Mouse (Mus musculus) intestine, postnatal 0 days (tissue): ENCODE data around the gene Arl4c. TPM values are rescaled to one million over a fixed set of nuclear protein-coding genes. Genes with fewer than 3 reads are reported as not detected.

Source experiments
- ATAC-seq: fragments of 200-750 bp; cut with Nextera tagmentation; 2 replicates; pipeline ENCODE4 v1.8.0; 2017; ENCODE audit warnings: mild to moderate bottlenecking, moderate TSS enrichment, moderate library complexity
- H3K27ac ChIP-seq: fragments of 300-500 bp; sonication (generic); 2 replicates; pipeline ENCODE4 v1.5.1; 2014; ENCODE audit warnings: mild to moderate bottlenecking, low read depth, low read length, moderate library complexity
- H3K27me3 ChIP-seq: fragments of 300-500 bp; sonication (generic); replicated peaks from 2 replicates; pipeline ENCODE4 v1.6.1; 2014; ENCODE audit warnings: low read length, mixed read lengths; ENCODE audit not compliant: control insufficient read depth, insufficient read depth
- H3K36me3 ChIP-seq: fragments of 300-500 bp; sonication (generic); 2 replicates; pipeline ENCODE4 v1.6.1; 2014; ENCODE audit warnings: mild to moderate bottlenecking, moderate library complexity; ENCODE audit not compliant: control insufficient read depth, insufficient read depth
- H3K4me1 ChIP-seq: fragments of 300-500 bp; sonication (generic); replicated peaks from 2 replicates; pipeline ENCODE4 v1.6.1; 2014; ENCODE audit warnings: antibody characterized with exemption, low read length, mixed read lengths; ENCODE audit not compliant: control insufficient read depth, insufficient read depth
- H3K4me2 ChIP-seq: fragments of 300-500 bp; sonication (generic); replicated peaks from 2 replicates; pipeline ENCODE4 v1.6.1; 2014; ENCODE audit warnings: low read depth, mild to moderate bottlenecking, moderate library complexity
- H3K4me3 ChIP-seq: fragments of 300-500 bp; sonication (generic); 2 replicates; pipeline ENCODE4 v1.5.1; 2014; ENCODE audit warnings: low read depth, low read length
- H3K9ac ChIP-seq: fragments of 300-500 bp; sonication (generic); 2 replicates; pipeline ENCODE4 v1.6.1; 2014; ENCODE audit warnings: mild to moderate bottlenecking, low read depth, low read length
- H3K9me3 ChIP-seq: fragments of 300-500 bp; sonication (generic); 2 replicates; pipeline ENCODE4 v1.6.1; 2016; ENCODE audit warnings: mixed run types; ENCODE audit not compliant: control insufficient read depth
- CTCF ChIP-seq: sonication (generic); IDR thresholded peaks from 2 replicates; pipeline ENCODE4 v1.5.1; 2016; ENCODE audit warnings: low read depth, mild to moderate bottlenecking, control low read depth, antibody characterized with exemption, moderate library complexity
- WGBS: fragments of 180-500 bp; shearing (Covaris S2); extraction: QIAGEN DNeasy Blood & Tissue Kit; methylation state at CpG from one replicate; pipeline ENCODE4 v1.1.7; 2014; 5-methylcytosine and 5-hydroxymethylcytosine counted together
- polyA plus RNA-seq: library from polyadenylated mRNA; unstranded; fragments of >200 nt; fragmentation: Nextera tagmentation; extraction: Ambion mirVana; gene quantifications from 2 replicates; pipeline ENCODE4 v1.2.1, GENCODE M21; 2015

Gene Arl4c
- polyA plus RNA-seq, 1 experiment from 2014 or later, result 2.6 TPM

GRCm38 (mm10) chr1:88744261-88744660, 42.2 kb upstream of the Arl4c start:
- H3K27me3 ChIP-seq, result no peaks in the 10 kb centered on the region
- no peak for TF ChIP-seq CTCF
- no peak overlapping the region for H3K27ac ChIP-seq
- no peaks in the 10 kb centered on the region for H3K36me3 ChIP-seq
- H3K9ac ChIP-seq, result no peak overlapping the region
- no peak overlapping the region for H3K4me3 ChIP-seq
- 74% methylated on average over 8 of the region's 8 CpGs for WGBS
- no peaks in the 10 kb centered on the region for H3K9me3 ChIP-seq
- H3K4me2 ChIP-seq, result no peak overlapping the region
- no peak for ATAC-seq
- no peaks in the 10 kb centered on the region for H3K4me1 ChIP-seq

- 40% methylated on average over 7 of the region's 7 CpGs for WGBS
- H3K36me3 ChIP-seq, result no peaks in the 10 kb centered on the region
- no peak overlapping the region for H3K4me3 ChIP-seq
- peak; percentile 88 for TF ChIP-seq CTCF
- no peak overlapping the region for H3K4me2 ChIP-seq
- no peaks in the 10 kb centered on the region for H3K9me3 ChIP-seq
- H3K9ac ChIP-seq, result no peak overlapping the region
- ATAC-seq, result no peak
- no peak overlapping the region for H3K27ac ChIP-seq
- no peaks in the 10 kb centered on the region for H3K27me3 ChIP-seq
- H3K4me1 ChIP-seq, result no peaks in the 10 kb centered on the region
These were observed 40.4 kb upstream of the Arl4c start for GRCm38 (mm10) chr1:88742372-88742771.

DNA sequence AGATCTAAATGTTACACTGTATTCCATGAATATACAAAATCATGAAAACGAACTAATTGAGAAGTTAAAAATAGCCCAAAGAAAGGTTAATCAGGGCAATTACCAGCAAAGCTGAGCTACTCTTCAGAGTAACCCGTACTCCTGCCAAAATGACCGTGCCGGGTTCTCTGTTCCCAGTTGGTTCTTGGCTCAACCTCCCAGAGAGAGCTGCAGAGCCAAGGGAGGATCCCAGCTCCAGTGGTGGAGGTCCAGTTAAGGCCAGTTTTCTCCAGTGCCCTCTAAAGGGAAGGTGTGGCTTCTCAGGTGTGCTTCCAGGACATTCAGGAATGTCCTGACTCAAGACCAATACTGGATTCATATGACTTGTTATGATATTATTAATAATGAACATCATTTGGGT, 37.5 kb upstream of the Arl4c start:
- no peak for ATAC-seq

DNA sequence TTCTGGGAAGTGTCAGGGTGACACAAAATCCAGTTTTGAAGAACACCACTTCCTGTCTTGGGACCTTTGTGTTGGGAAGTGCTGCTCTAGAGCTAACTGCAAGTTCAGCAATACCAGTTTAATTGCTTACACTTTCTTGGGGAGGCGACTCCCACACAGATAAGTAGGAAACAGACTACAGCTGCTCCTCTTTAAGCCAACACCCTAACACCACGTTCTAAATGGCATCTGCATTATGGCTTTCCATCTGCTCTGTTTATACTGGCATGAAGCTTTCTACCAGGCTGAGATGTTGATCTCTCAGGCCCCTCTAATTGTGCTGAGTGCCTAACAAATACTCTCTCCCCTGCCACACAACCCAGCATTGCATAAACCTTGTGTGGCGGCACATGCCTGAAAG, 36.9 kb upstream of the Arl4c start:
- no peaks in the 10 kb centered on the region for H3K36me3 ChIP-seq
- H3K9ac ChIP-seq, result no peak overlapping the region
- no peak overlapping the region for H3K4me2 ChIP-seq
- no peaks in the 10 kb centered on the region for H3K9me3 ChIP-seq
- H3K4me3 ChIP-seq, result no peak overlapping the region
- no peak overlapping the region for H3K27ac ChIP-seq
- no peak for TF ChIP-seq CTCF
- 35% methylated on average over 3 of the region's 3 CpGs for WGBS
- H3K4me1 ChIP-seq, result no peaks in the 10 kb centered on the region
- no peaks in the 10 kb centered on the region for H3K27me3 ChIP-seq
- no peak for ATAC-seq

More for the DNA sequence above, 37.5 kb upstream of the Arl4c start:
- H3K27me3 ChIP-seq, result no peaks in the 10 kb centered on the region
- no peak overlapping the region for H3K4me2 ChIP-seq
- H3K36me3 ChIP-seq, result no peaks in the 10 kb centered on the region
- H3K4me1 ChIP-seq, result no peaks in the 10 kb centered on the region
- no peak overlapping the region for H3K9ac ChIP-seq
- TF ChIP-seq CTCF, result no peak
- 80% methylated on average over 4 of the region's 4 CpGs for WGBS
- H3K9me3 ChIP-seq, result no peaks in the 10 kb centered on the region
- no peak overlapping the region for H3K4me3 ChIP-seq
- H3K27ac ChIP-seq, result no peak overlapping the region

- Histone ChIP-seq H3K27ac (no peak overlapping the region), H3K4me3 (no peak overlapping the region), H3K36me3 (no peaks in the 10 kb centered on the region), H3K4me1 (no peaks in the 10 kb centered on the region), H3K4me2 (no peak overlapping the region), H3K9me3 (no peaks in the 10 kb centered on the region), H3K9ac (no peak overlapping the region), H3K27me3 (no peaks in the 10 kb centered on the region)
- no peak for TF ChIP-seq CTCF
- ATAC-seq, result no peak
- WGBS, result 65% methylated on average over 1 of the region's 1 CpGs
These were observed 27.5 kb upstream of the Arl4c start for GRCm38 (mm10) chr1:88729496-88729895.

GRCm38 (mm10) chr1:88727369-88727768, 25.3 kb upstream of the Arl4c start:
- Histone ChIP-seq H3K36me3 (no peaks in the 10 kb centered on the region), H3K27me3 (no peaks in the 10 kb centered on the region), H3K4me2 (no peak overlapping the region), H3K27ac (no peak overlapping the region), H3K9me3 (no peaks in the 10 kb centered on the region), H3K9ac (no peak overlapping the region), H3K4me1 (no peaks in the 10 kb centered on the region), H3K4me3 (no peak overlapping the region)
- ATAC-seq, result no peak
- 90% methylated on average over 1 of the region's 1 CpGs for WGBS
- TF ChIP-seq CTCF, result no peak

GRCm38 (mm10) chr1:88725716-88726115, 23.7 kb upstream of the Arl4c start:
- WGBS, result 68% methylated on average over 1 of the region's 1 CpGs
- Histone ChIP-seq H3K27me3 (no peaks in the 10 kb centered on the region), H3K4me2 (no peak overlapping the region), H3K4me1 (no peaks in the 10 kb centered on the region), H3K27ac (no peak overlapping the region), H3K9ac (no peak overlapping the region), H3K36me3 (no peaks in the 10 kb centered on the region), H3K9me3 (no peaks in the 10 kb centered on the region), H3K4me3 (no peak overlapping the region)
- no peak for ATAC-seq
- no peak for TF ChIP-seq CTCF
